Mouse (Mus musculus): ENCODE results near the gene Igf2bp3.

GRCm38 (mm10) chr6:49242331-49242730 is 27.6 kb upstream of the Igf2bp3 start:
- TF ChIP-seq CTCF (conservative IDR thresholded peaks at IDR 0.05 in 1 of 2, IDR thresholded peaks at IDR 0.05 in 1 of 2; ENCODE audit: low read depth in 2 of 2, low read length in 2 of 2) = no peak
- TF ChIP-seq ZNF384 (IDR thresholded peaks at IDR 0.05; ENCODE audit: low read depth, low read length) = no peak
- no peak for TF ChIP-seq RAD21 (IDR thresholded peaks at IDR 0.05; ENCODE audit: low read depth, low read length)
- TF ChIP-seq PAX5 (IDR thresholded peaks at IDR 0.05; ENCODE audit: low read length) = no peak
- TF ChIP-seq GABPA (IDR thresholded peaks at IDR 0.05; ENCODE audit: insufficient replicate concordance, low read depth, low read length) = no peak
- no peak for TF ChIP-seq USF2 (conservative IDR thresholded peaks at IDR 0.05; ENCODE audit: low read depth, low read length)
- no peak for TF ChIP-seq RCOR1 (conservative IDR thresholded peaks at IDR 0.05; ENCODE audit: low read depth, low read length)
- no peak for TF ChIP-seq POLR2AphosphoS2 (IDR thresholded peaks at IDR 0.05; ENCODE audit: low read depth, low read length)
- no peak for TF ChIP-seq CHD2 (IDR thresholded peaks at IDR 0.05; ENCODE audit: low read length)
- no peak for TF ChIP-seq MAFK (IDR thresholded peaks at IDR 0.05; ENCODE audit: insufficient replicate concordance, low read length)
- no peak for TF ChIP-seq NELFE (IDR thresholded peaks at IDR 0.05; ENCODE audit: low read depth, low read length)
- no peak for TF ChIP-seq ZC3H11A (IDR thresholded peaks at IDR 0.05; ENCODE audit: low read depth, low read length)
- TF ChIP-seq JUND (conservative IDR thresholded peaks at IDR 0.05; ENCODE audit: low read depth, low read length) = no peak
